Mouse (Mus musculus) hindbrain, embryonic 10.5 days (tissue): ENCODE data around the gene Ckap2l. TPM values are rescaled to one million over a fixed set of nuclear protein-coding genes. Genes with fewer than 3 reads are reported as not detected.

Source experiments
- DNase-seq: peaks from one replicate; pipeline ENCODE4 v3.0.0-alpha.2; 2017; ENCODE audit warnings: low spot score
- H3K27ac ChIP-seq: fragments of 300-500 bp; sonication (generic); 2 replicates; pipeline ENCODE4 v1.5.1; 2016; ENCODE audit warnings: mild to moderate bottlenecking, moderate library complexity
- H3K27me3 ChIP-seq: fragments of 300-500 bp; sonication (generic); 2 replicates; pipeline ENCODE4 v1.6.1; 2016; ENCODE audit warnings: mild to moderate bottlenecking; ENCODE audit not compliant: poor library complexity, insufficient read depth, severe bottlenecking
- H3K36me3 ChIP-seq: fragments of 300-500 bp; sonication (generic); 2 replicates; pipeline ENCODE4 v1.6.1; 2016; ENCODE audit warnings: mild to moderate bottlenecking, moderate library complexity
- H3K4me1 ChIP-seq: fragments of 300-500 bp; sonication (generic); replicated peaks from 2 replicates; pipeline ENCODE4 v1.6.1; 2016; ENCODE audit warnings: mild to moderate bottlenecking
- H3K4me3 ChIP-seq: fragments of 300-500 bp; sonication (generic); 2 replicates; pipeline ENCODE4 v1.5.1; 2016; ENCODE audit warnings: mild to moderate bottlenecking, moderate library complexity
- H3K9me3 ChIP-seq: fragments of 300-500 bp; sonication (generic); 2 replicates; pipeline ENCODE4 v1.6.1; 2016; ENCODE audit warnings: mild to moderate bottlenecking, moderate library complexity
- WGBS: fragments of 180-500 bp; shearing (Covaris S2); methylation state at CpG from one replicate; pipeline ENCODE4 v1.1.7; 2016; 5-methylcytosine and 5-hydroxymethylcytosine counted together
- polyA plus RNA-seq: library from polyadenylated mRNA; unstranded; fragments of >200 nt; fragmentation: Nextera tagmentation; extraction: Ambion mirVana; gene quantifications from 2 replicates; pipeline ENCODE4 v1.2.1, GENCODE M21; 2016

The Ckap2l gene
- polyA plus RNA-seq: 50.8 and 59.3 TPM in 2 replicates

GRCm38 (mm10) chr2:129296671-129297588, at the start of gene Ckap2l:
Ckap2l (minus strand) TSS chr2:129297212.
- Histone ChIP-seq H3K4me3 (peak within 1 kb of the TSS; percentile 78), H3K9me3 (no peaks in the 10 kb centered on the region), H3K36me3 (peaks cover 17% of the 10 kb centered on the region), H3K4me1 (peaks cover 27% of the 10 kb centered on the region), H3K27ac (peak within 1 kb of the TSS; percentile 92), H3K27me3 (no peaks in the 10 kb centered on the region)
- peak; percentile 98 for DNase-seq
- WGBS: under 1% methylated on average over 50 of the region's 50 CpGs

DNA sequence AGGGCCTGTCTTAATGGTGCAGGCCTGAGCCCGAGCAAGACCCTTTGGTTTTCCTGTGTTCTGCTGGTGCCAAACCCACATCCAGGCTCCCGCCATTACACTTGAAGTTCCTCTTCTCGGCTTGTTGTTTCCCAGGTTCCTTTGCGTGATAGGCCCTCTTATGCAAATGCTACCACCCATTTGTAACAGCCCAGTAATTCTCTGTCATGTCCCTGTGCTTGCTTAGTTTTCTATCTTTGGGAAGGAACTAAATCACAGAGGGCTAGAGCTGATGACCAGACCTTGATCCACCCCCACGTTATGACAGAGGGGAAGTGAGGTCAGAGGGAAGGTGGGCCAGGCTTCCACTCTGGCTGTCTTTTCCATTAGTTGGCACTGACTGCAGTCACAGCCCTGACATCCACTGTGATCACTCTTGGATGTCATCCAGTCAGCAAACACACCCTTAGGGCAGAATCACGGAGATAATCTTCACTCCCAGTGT, 41.2 kb upstream of the Ckap2l start:
- Histone ChIP-seq H3K4me3 (no peak overlapping the region), H3K27ac (no peak overlapping the region), H3K27me3 (no peaks in the 10 kb centered on the region), H3K4me1 (no peaks in the 10 kb centered on the region; the same call in 1 of the 2 replicates), H3K9me3 (peaks cover 8% of the 10 kb centered on the region; the same call in 1 of the 2 replicates), H3K36me3 (no peaks in the 10 kb centered on the region)
- no peak for DNase-seq
- 82% methylated on average over 6 of the region's 6 CpGs for WGBS

DNA sequence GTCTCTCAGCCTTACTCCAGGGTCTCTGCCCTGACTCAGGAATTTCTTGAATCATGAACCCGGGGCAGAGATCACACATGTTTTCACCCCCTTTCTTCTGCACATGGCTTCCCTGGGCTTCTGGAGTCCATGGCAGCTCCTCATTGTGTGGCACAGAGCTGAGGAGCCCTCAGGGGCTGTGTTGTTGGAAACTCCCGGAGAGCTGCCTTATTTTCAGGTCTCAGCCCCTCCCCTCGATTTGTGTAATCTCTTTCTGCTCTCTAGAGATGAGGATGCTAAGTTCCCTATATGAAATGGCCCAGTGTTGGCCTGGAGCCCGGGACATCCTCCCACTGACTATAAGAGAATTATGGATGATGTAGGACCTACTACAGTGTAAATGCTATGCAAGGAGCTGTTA, 36.5 kb upstream of the Ckap2l start:
- no peaks in the 10 kb centered on the region; the same call in 1 of the 2 replicates for H3K4me1 ChIP-seq
- H3K27me3 ChIP-seq: no peaks in the 10 kb centered on the region
- 71% methylated on average over 4 of the region's 4 CpGs for WGBS
- H3K27ac ChIP-seq: no peak overlapping the region
- no peaks in the 10 kb centered on the region for H3K36me3 ChIP-seq
- no peak for DNase-seq
- H3K4me3 ChIP-seq: no peak overlapping the region
- H3K9me3 ChIP-seq: no peaks in the 10 kb centered on the region

DNA sequence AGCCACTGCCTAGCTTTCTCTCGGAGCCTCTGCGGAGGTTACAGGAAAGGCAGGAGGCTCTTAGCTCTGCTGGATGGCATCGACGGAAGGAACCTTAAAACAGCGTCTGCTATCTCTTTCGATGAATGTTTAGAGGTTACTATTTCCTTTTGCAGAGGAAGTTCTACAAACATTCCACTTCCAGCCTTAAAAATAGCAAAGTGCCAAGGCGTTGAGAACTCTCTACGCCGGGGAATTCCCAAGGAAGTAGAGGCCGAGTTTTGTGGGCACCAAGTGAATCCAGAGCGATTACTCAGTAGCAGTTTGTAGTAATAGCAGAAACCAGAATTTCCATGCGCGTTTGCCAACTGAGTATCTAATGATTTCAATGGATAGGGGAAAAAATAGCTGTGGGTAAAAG, 33.5 kb upstream of the Ckap2l start:
- H3K27me3 ChIP-seq: no peaks in the 10 kb centered on the region
- H3K27ac ChIP-seq: no peak overlapping the region
- H3K4me3 ChIP-seq: no peak overlapping the region
- H3K36me3 ChIP-seq: no peaks in the 10 kb centered on the region
- H3K9me3 ChIP-seq: no peaks in the 10 kb centered on the region
- DNase-seq: no peak
- WGBS: 89% methylated on average over 13 of the region's 13 CpGs
- H3K4me1 ChIP-seq: no peaks in the 10 kb centered on the region; the same call in 1 of the 2 replicates

DNA sequence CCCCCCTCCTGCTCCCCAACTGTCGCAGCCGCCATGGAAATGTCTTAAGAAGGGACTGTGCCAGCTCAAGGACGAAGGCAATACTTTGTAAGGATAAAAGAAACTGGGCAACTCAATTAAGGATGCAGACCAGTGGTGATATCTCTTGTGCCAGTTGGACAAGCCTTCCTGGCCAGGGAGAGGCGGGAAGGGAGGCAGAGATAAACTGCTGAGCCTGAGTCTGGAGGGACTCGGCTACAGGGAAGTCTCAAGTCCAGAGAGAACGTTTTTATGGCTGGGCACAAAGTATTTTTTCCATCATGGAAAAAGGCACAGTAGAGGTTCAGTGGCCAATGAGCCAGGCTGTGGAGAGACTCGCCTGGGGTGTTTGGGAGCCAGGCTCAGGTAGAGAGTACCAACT, 33.0 kb upstream of the Ckap2l start:
- no peaks in the 10 kb centered on the region for H3K27me3 ChIP-seq
- no peaks in the 10 kb centered on the region for H3K9me3 ChIP-seq
- H3K36me3 ChIP-seq: no peaks in the 10 kb centered on the region
- DNase-seq: no peak
- H3K4me1 ChIP-seq: no peaks in the 10 kb centered on the region; the same call in 1 of the 2 replicates
- no peak overlapping the region for H3K4me3 ChIP-seq
- no peak overlapping the region for H3K27ac ChIP-seq
- 71% methylated on average over 7 of the region's 7 CpGs for WGBS

GRCm38 (mm10) chr2:129328238-129328637, 31.2 kb upstream of the Ckap2l start:
- Histone ChIP-seq H3K9me3 (no peaks in the 10 kb centered on the region), H3K27ac (no peak overlapping the region), H3K36me3 (no peaks in the 10 kb centered on the region), H3K4me3 (no peak overlapping the region), H3K4me1 (no peaks in the 10 kb centered on the region; the same call in 1 of the 2 replicates), H3K27me3 (no peaks in the 10 kb centered on the region)
- DNase-seq: no peak
- WGBS: 83% methylated on average over 4 of the region's 4 CpGs

- no peaks in the 10 kb centered on the region for H3K4me1 ChIP-seq
- no peak overlapping the region for H3K27ac ChIP-seq
- H3K36me3 ChIP-seq: no peaks in the 10 kb centered on the region
- DNase-seq: no peak
- H3K4me3 ChIP-seq: no peak overlapping the region
- H3K9me3 ChIP-seq: no peaks in the 10 kb centered on the region
- WGBS: 84% methylated on average over 3 of the region's 3 CpGs
- H3K27me3 ChIP-seq: no peaks in the 10 kb centered on the region
These were observed 27.2 kb upstream of the Ckap2l start for GRCm38 (mm10) chr2:129324216-129324615.

DNA sequence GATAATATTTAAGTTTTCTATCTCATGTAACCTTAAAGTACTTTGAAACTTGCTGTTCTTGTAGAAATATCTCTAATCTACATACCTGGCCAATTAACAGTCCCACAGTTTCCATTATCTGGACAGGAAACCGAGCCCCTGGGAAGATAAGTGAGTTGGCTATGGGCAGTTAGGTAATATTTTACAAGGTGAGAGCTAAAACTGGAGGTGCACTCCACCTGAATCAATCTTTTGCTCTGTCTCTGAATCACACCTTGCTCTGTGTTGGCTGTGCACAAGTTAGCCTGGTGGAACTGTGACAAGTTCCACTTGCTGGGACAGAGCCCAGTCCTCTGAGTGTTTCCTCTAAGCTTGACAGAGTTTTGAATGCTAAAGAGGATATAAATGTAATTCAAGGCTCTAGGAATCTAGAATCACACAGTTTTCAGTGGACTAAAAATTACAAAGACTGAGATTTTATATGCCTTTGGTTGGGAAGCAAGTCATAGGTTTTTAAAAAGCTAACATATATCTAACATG, 25.2 kb upstream of the Ckap2l start:
- Histone ChIP-seq H3K27ac (no peak overlapping the region), H3K36me3 (no peaks in the 10 kb centered on the region), H3K27me3 (no peaks in the 10 kb centered on the region), H3K4me3 (no peak overlapping the region), H3K9me3 (no peaks in the 10 kb centered on the region), H3K4me1 (no peaks in the 10 kb centered on the region)
- no peak for DNase-seq
- 74% methylated on average over 1 of the region's 1 CpGs for WGBS

DNA sequence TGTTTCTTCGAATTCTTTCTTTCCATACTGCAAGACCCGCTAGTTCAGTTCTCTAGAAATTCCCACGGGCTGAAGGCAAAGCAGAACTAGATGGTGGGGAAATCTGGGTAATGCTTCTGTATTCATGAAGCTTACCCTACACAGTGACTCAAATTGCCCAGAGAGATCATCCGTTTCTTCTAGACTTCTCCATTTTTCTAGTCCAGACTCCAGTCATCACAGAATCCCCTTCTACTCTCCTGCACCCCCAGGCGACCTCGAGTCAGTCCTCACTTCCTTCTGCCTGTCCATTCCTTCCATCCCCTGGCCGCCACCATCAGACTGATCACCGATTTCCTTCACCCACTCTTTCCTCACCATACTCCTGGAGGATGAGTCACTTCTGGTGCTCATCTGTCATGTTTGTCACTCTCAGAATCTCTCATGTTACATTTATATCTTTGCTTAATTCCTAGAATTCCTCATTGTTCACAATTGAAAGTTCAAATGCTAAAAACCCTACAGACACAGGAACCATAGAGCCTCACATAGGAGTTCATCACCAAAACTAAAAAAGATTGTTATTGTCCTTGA, 23.1 kb upstream of the Ckap2l start:
- no peak for DNase-seq
- Histone ChIP-seq H3K27me3 (no peaks in the 10 kb centered on the region), H3K27ac (no peak overlapping the region), H3K4me1 (no peaks in the 10 kb centered on the region), H3K36me3 (no peaks in the 10 kb centered on the region), H3K4me3 (no peak overlapping the region), H3K9me3 (no peaks in the 10 kb centered on the region)
- WGBS: 86% methylated on average over 8 of the region's 8 CpGs

GRCm38 (mm10) chr2:129315831-129316230, 18.8 kb upstream of the Ckap2l start:
- no peak overlapping the region for H3K4me3 ChIP-seq
- no peak overlapping the region for H3K27ac ChIP-seq
- H3K27me3 ChIP-seq: no peaks in the 10 kb centered on the region
- 0 out of 2 replicates have a peak, but pooled peaks cover 9% of the 10 kb centered on the region for H3K4me1 ChIP-seq
- DNase-seq: no peak
- 79% methylated on average over 4 of the region's 4 CpGs for WGBS
- H3K9me3 ChIP-seq: no peaks in the 10 kb centered on the region
- H3K36me3 ChIP-seq: no peaks in the 10 kb centered on the region

- no peak for DNase-seq
- Histone ChIP-seq H3K9me3 (no peaks in the 10 kb centered on the region), H3K4me1 (0 out of 2 replicates have a peak, but pooled peaks cover 9% of the 10 kb centered on the region), H3K27me3 (no peaks in the 10 kb centered on the region), H3K36me3 (no peaks in the 10 kb centered on the region), H3K27ac (no peak overlapping the region), H3K4me3 (no peak overlapping the region)
- 81% methylated on average over 6 of the region's 6 CpGs for WGBS
These were observed 17.9 kb upstream of the Ckap2l start for GRCm38 (mm10) chr2:129314880-129315279.

DNA sequence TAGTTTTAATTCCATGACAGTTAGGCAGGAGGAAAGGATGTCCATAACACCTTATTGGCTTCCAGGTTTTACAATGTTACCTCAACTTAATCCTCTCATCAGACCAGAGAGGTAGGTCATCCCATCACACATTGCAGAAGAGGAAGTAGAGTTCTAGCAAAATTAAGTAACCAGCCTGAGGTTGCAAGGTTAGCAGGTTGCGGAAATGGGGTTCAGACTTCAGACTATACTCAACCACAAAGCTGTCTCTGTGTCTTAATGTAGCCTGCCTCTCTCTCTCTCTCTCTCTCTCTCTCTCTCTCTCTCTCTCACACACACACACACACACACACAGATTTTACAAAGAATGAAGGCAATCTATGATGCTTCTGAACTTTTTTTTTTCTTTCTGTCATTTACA, 16.9 kb upstream of the Ckap2l start:
- Histone ChIP-seq H3K36me3 (no peaks in the 10 kb centered on the region), H3K27ac (no peak overlapping the region), H3K9me3 (no peaks in the 10 kb centered on the region), H3K4me3 (no peak overlapping the region), H3K27me3 (no peaks in the 10 kb centered on the region), H3K4me1 (0 out of 2 replicates have a peak, but pooled peaks cover 9% of the 10 kb centered on the region)
- 85% methylated on average over 1 of the region's 1 CpGs for WGBS
- DNase-seq: no peak

GRCm38 (mm10) chr2:129309836-129310235, 12.8 kb upstream of the Ckap2l start, which contains the start of gene Il1a:
Il1a (minus strand) TSS chr2:129309972.
- Histone ChIP-seq H3K36me3 (no peaks in the 10 kb centered on the region), H3K4me3 (no peak within 1 kb of the TSS), H3K9me3 (no peaks in the 10 kb centered on the region), H3K4me1 (0 out of 2 replicates have a peak, but pooled peaks cover 9% of the 10 kb centered on the region), H3K27me3 (no peaks in the 10 kb centered on the region), H3K27ac (no peak within 1 kb of the TSS)
- WGBS: 86% methylated on average over 7 of the region's 7 CpGs
- no peak for DNase-seq
